Mouse (Mus musculus) small intestine, adult 2 months (tissue): Measurements from ENCODE around the gene Spats2. TPM values are rescaled to one million over a fixed set of nuclear protein-coding genes. Genes with fewer than 3 reads are reported as not detected.
A peak's percentile ranks its signal among the peaks of the same experiment; 100 is the strongest.
"Not testable (repeated sequence)": the region's sequence is repeated elsewhere in the genome, so short reads cannot be mapped to it uniquely, and the experiment has no call there.

Experiments used
- H3K27ac ChIP-seq: fragments of 200-500 bp; 2 replicates; pipeline ENCODE4 v1.5.1; 2012; ENCODE audit warnings: low read depth, low read length, control low read depth, inconsistent platforms; ENCODE audit not compliant: insufficient read depth
- H3K27me3 ChIP-seq: fragments of 200-500 bp; 2 replicates; pipeline ENCODE4 v1.6.1; 2012; ENCODE audit warnings: mild to moderate bottlenecking, moderate library complexity, low read length, inconsistent platforms; ENCODE audit not compliant: control insufficient read depth, insufficient read depth
- H3K36me3 ChIP-seq: fragments of 200-500 bp; 2 replicates; pipeline ENCODE4 v1.6.1; 2012; ENCODE audit warnings: mild to moderate bottlenecking, low read length, control low read depth, inconsistent platforms; ENCODE audit not compliant: control insufficient read depth, insufficient read depth
- H3K4me1 ChIP-seq: fragments of 200-500 bp; 2 replicates; pipeline ENCODE4 v1.6.1; 2012; ENCODE audit warnings: low read length, inconsistent platforms, mixed read lengths; ENCODE audit not compliant: control insufficient read depth, insufficient read depth, insufficient read length
- H3K4me3 ChIP-seq: fragments of 200-500 bp; 2 replicates; pipeline ENCODE4 v1.5.1; 2012; ENCODE audit warnings: low read depth, mild to moderate bottlenecking, control low read depth, inconsistent platforms, low read length, moderate library complexity
- CTCF ChIP-seq: fragments of 200-500 bp; IDR thresholded peaks from 2 replicates; pipeline ENCODE4 v1.5.1; 2012; ENCODE audit warnings: low read depth, mild to moderate bottlenecking, control low read depth, inconsistent platforms, low read length, moderate library complexity, mixed read lengths; ENCODE audit not compliant: insufficient replicate concordance, insufficient read length; ENCODE audit errors: extremely low read depth
- POLR2A ChIP-seq: fragments of 200-500 bp; IDR thresholded peaks from 2 replicates; pipeline ENCODE4 v1.6.1; 2012; ENCODE audit warnings: low read depth, mild to moderate bottlenecking, control low read depth, inconsistent platforms, low read length, moderate library complexity
- WGBS: fragments of 180-500 bp; shearing (Covaris S2); methylation state at CpG from one replicate; pipeline ENCODE4 v1.1.7; 2018; 5-methylcytosine and 5-hydroxymethylcytosine counted together
- polyA plus RNA-seq: library from polyadenylated mRNA; depleted of rRNA; stranded (reverse); fragments of >200 nt; gene quantifications from 2 replicates; pipeline ENCODE4 v1.2.3, GENCODE M21; 2012

The Spats2 gene
- polyA plus RNA-seq, 1 experiment: 3.9 TPM

- WGBS: 2% methylated on average over 22 of the region's 22 CpGs
- peaks cover 18% of the 10 kb centered on the region for H3K36me3 ChIP-seq
- H3K27me3 ChIP-seq: no peaks in the 10 kb centered on the region
- H3K4me3 ChIP-seq: peak overlapping the region; percentile 95
- H3K4me1 ChIP-seq: peaks cover 15% of the 10 kb centered on the region
- TF ChIP-seq POLR2A (no peak), CTCF (0 out of 2 replicates have a peak, but pooled peaks have one; percentile 7)
- H3K27ac ChIP-seq: peak overlapping the region; percentile 97
Observed at GRCm38 (mm10) chr15:99252381-99253174, 126.9 kb downstream of the Spats2 start.

GRCm38 (mm10) chr15:99253175-99253479, 127.4 kb downstream of the Spats2 start:
- Histone ChIP-seq H3K36me3 (peaks cover 13% of the 10 kb centered on the region), H3K4me1 (peaks cover 15% of the 10 kb centered on the region)
- WGBS: 43% methylated on average over 2 of the region's 2 CpGs
- H3K27ac ChIP-seq, H3K4me3 ChIP-seq, H3K27me3 ChIP-seq: not testable (repeated sequence)

DNA sequence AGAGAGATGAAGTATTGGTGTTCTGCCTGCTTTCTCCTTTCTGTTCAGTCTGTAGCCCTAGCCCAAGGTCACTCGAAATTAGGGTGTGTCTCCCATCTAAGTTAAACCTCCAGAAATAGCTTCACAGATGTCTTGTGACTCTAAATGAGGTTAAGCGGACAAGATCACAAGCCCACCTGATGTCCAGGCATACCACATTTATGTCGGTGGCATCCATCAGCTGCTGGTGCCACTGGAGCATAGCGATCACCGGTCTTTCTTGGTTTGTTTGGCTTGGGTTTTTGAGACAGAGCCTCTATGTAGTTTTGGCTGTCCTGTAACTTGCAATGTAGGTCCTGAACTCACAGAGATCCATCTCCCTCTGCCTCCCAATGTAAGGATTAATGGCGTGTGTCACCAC, 128.1 kb downstream of the Spats2 start:
- no peak overlapping the region for H3K27ac ChIP-seq
- no peaks in the 10 kb centered on the region for H3K27me3 ChIP-seq
- H3K4me1 ChIP-seq: peaks cover 15% of the 10 kb centered on the region
- WGBS: 88% methylated on average over 6 of the region's 6 CpGs
- H3K4me3 ChIP-seq: no peak overlapping the region
- H3K36me3 ChIP-seq: peaks cover 8% of the 10 kb centered on the region
- TF ChIP-seq POLR2A (no peak), CTCF (no peak)

GRCm38 (mm10) chr15:99254477-99255005, 128.8 kb downstream of the Spats2 start:
- 48% methylated on average over 2 of the region's 2 CpGs for WGBS
- TF ChIP-seq CTCF (no peak), POLR2A (no peak)

GRCm38 (mm10) chr15:99255241-99255749, 129.6 kb downstream of the Spats2 start:
- WGBS: 87% methylated on average over 6 of the region's 6 CpGs
- peaks cover 17% of the 10 kb centered on the region for H3K4me1 ChIP-seq
- no peak overlapping the region for H3K4me3 ChIP-seq
- H3K36me3 ChIP-seq: no peaks in the 10 kb centered on the region
- H3K27ac ChIP-seq: no peak overlapping the region
- TF ChIP-seq POLR2A (no peak), CTCF (no peak)
- H3K27me3 ChIP-seq: no peaks in the 10 kb centered on the region

More at GRCm38 (mm10) chr15:99254477-99255005, 128.8 kb downstream of the Spats2 start:
- H3K27me3 ChIP-seq: no peaks in the 10 kb centered on the region
- peak overlapping the region; percentile 29; the same call in 1 of the 2 replicates for H3K27ac ChIP-seq
- H3K4me3 ChIP-seq: no peak overlapping the region
- peaks cover 15% of the 10 kb centered on the region for H3K4me1 ChIP-seq
- peaks cover 2% of the 10 kb centered on the region; the same call in 1 of the 2 replicates for H3K36me3 ChIP-seq

DNA sequence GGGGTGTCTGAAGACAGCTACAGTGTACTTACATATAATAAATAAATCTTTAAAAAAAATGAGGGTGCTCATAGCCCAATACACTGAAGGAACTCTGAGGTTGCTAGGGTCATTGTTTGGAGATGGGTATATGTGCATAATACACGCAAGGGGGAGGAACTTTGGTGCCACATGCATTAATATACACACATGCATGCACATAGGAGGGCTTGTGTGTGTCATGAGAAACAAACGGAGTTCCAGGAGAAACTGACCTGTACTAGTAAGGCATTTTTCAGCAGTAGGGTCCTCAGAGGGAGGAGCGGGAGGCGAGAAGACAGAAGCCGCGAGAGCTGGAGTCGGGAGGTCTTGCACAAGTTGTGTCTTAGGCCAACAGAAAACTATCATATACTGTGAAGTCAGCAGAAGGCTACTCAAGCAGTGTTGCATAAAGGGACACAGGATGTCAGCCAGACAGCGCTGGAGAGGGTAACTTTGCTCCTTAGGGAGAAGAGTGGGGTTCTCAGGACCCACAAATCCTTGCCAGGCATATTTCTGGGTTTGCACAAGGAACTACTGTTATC, 133.5 kb downstream of the Spats2 start:
- Histone ChIP-seq H3K27ac (no peak overlapping the region), H3K27me3 (no peaks in the 10 kb centered on the region)
- WGBS: 56% methylated on average over 8 of the region's 8 CpGs

GRCm38 (mm10) chr15:99259730-99260252, 134.1 kb downstream of the Spats2 start:
- Histone ChIP-seq H3K4me3 (no peak overlapping the region), H3K4me1 (peaks cover 11% of the 10 kb centered on the region; the same call in 1 of the 2 replicates)

More for the DNA sequence above, 133.5 kb downstream of the Spats2 start:
- no peak for TF ChIP-seq POLR2A
- no peak for TF ChIP-seq CTCF
- no peaks in the 10 kb centered on the region for H3K36me3 ChIP-seq
- no peak overlapping the region for H3K4me3 ChIP-seq
- H3K4me1 ChIP-seq: peaks cover 15% of the 10 kb centered on the region; the same call in 1 of the 2 replicates

More at GRCm38 (mm10) chr15:99259730-99260252, 134.1 kb downstream of the Spats2 start:
- Histone ChIP-seq H3K27me3 (no peaks in the 10 kb centered on the region), H3K36me3 (no peaks in the 10 kb centered on the region), H3K27ac (peak overlapping the region; percentile 24)
- 3% methylated on average over 7 of the region's 10 CpGs for WGBS
- no peak for TF ChIP-seq POLR2A
- TF ChIP-seq CTCF: no peak
